Mouse (Mus musculus): ENCODE data around the gene Itgb1bp1. TPM values are rescaled to one million over a fixed set of nuclear protein-coding genes. Genes with fewer than 3 reads are reported as not detected.

Gene Itgb1bp1
- total RNA-seq, 4 experiments from 2014 or later, result 42.6 to 50.0 (median 43.9) TPM

GRCm38 (mm10) chr12:21204701-21205312 is 81.3 kb downstream of the Itgb1bp1 start:
- DNase-seq (ENCODE audit: low spot score in 2 of 2), result no peak

GRCm38 (mm10) chr12:21201485-21202269 is 84.4 kb downstream of the Itgb1bp1 start:
- no peak for DNase-seq (ENCODE audit: low spot score in 2 of 2)

- no peak for DNase-seq (ENCODE audit: low spot score in 2 of 2)
Measured at GRCm38 (mm10) chr12:21200613-21201012, 85.5 kb downstream of the Itgb1bp1 start.

GRCm38 (mm10) chr12:21196420-21196819 is 89.7 kb downstream of the Itgb1bp1 start:
- no peak for DNase-seq (ENCODE audit: low spot score in 2 of 2)

- DNase-seq (ENCODE audit: low spot score in 2 of 2), result no peak
Measured at GRCm38 (mm10) chr12:21195497-21195896, 90.6 kb downstream of the Itgb1bp1 start.

- DNase-seq (ENCODE audit: low spot score in 2 of 2), result no peak
Measured at GRCm38 (mm10) chr12:21191546-21191945, 94.5 kb downstream of the Itgb1bp1 start.

Other genes with a start within 250 kb of the Itgb1bp1 start
- 10 to 100 TPM; 52.8 to 65.1 (median 60.1) TPM for gene Cpsf3, start 893 bp downstream of the Itgb1bp1 start, total RNA-seq (2022)
- 10 to 100 TPM; 13.1 to 16.8 (median 15.0) TPM for gene Iah1, start 30.1 kb upstream of the Itgb1bp1 start, total RNA-seq (2022)
- 10 to 100 TPM; 14.5 to 18.1 (median 16.6) TPM for gene Adam17, start 87.3 kb upstream of the Itgb1bp1 start, total RNA-seq (2022)
- gene Ywhaq, start 131.4 kb upstream of the Itgb1bp1 start, total RNA-seq (2022), result 100 to 1,000 TPM; 368 to 434 (median 402) TPM